Mouse (Mus musculus) right cerebral cortex, postnatal 14 days (tissue): ENCODE measurements around the gene BC035044.
"Not testable (repeated sequence)": the region's sequence is repeated elsewhere in the genome, so short reads cannot be mapped to it uniquely, and the experiment has no call there.

ENCODE experiments used
- DNase-seq: peaks from one replicate; pipeline ENCODE4 v3.0.0; 2022

Gene BC035044

GRCm38 (mm10) chr6:128826781-128827180 lies 64.1 kb downstream of the BC035044 start:
- no peak for DNase-seq

GRCm38 (mm10) chr6:128826132-128826531 lies 64.8 kb downstream of the BC035044 start, which contains the start of the genes Gm44511 and Klrb1b:
TSS of gene Gm44511 (minus strand) at chr6:128826315.
TSS of gene Klrb1b (minus strand) at chr6:128826331.
- DNase-seq = no peak

GRCm38 (mm10) chr6:128818083-128818802 lies 72.7 kb downstream of the BC035044 start:
- DNase-seq = no peak

GRCm38 (mm10) chr6:128808532-128808931 lies 82.4 kb downstream of the BC035044 start:
- peak; percentile 18 for DNase-seq

- DNase-seq = no peak
These were observed 83.9 kb downstream of the BC035044 start for GRCm38 (mm10) chr6:128807021-128807420.

GRCm38 (mm10) chr6:128804823-128805640 lies 85.9 kb downstream of the BC035044 start:
- peak; percentile 66 for DNase-seq

- DNase-seq = peak; percentile 98
These were observed 87.7 kb downstream of the BC035044 start for GRCm38 (mm10) chr6:128802999-128803857.

- no peak for DNase-seq
These were observed 88.4 kb downstream of the BC035044 start for GRCm38 (mm10) chr6:128802557-128802956.

GRCm38 (mm10) chr6:128800696-128801095 lies 90.2 kb downstream of the BC035044 start:
- not testable (repeated sequence) for DNase-seq

- DNase-seq = no peak
These were observed 91.0 kb downstream of the BC035044 start for GRCm38 (mm10) chr6:128799896-128800270.

GRCm38 (mm10) chr6:128799144-128799895 lies 91.6 kb downstream of the BC035044 start:
- DNase-seq = peak; percentile 70
